Mouse (Mus musculus) lung, embryonic 16.5 days (tissue): ENCODE results near the gene Fam229a. TPM values are rescaled to one million over a fixed set of nuclear protein-coding genes. Genes with fewer than 3 reads are reported as not detected.
A peak's percentile ranks its signal among the peaks of the same experiment; 100 is the strongest.
"Not testable (repeated sequence)": the region's sequence is repeated elsewhere in the genome, so short reads cannot be mapped to it uniquely, and the experiment has no call there.

Experiments
- ATAC-seq: fragments of 200-750 bp; cut with Nextera tagmentation; 2 replicates; pipeline ENCODE4 v1.8.0; 2017; ENCODE audit warnings: low read depth, mild to moderate bottlenecking, moderate library complexity
- H3K27ac ChIP-seq: fragments of 300-500 bp; sonication (generic); 2 replicates; pipeline ENCODE4 v1.5.1; 2014; ENCODE audit warnings: mild to moderate bottlenecking, control low read depth, low read length
- H3K27me3 ChIP-seq: fragments of 300-500 bp; sonication (generic); 2 replicates; pipeline ENCODE4 v1.6.1; 2014; ENCODE audit warnings: low read depth, low read length, mixed read lengths; ENCODE audit not compliant: control insufficient read depth, insufficient read depth
- H3K36me3 ChIP-seq: fragments of 300-500 bp; sonication (generic); 2 replicates; pipeline ENCODE4 v1.6.1; 2014; ENCODE audit warnings: low read length; ENCODE audit not compliant: control insufficient read depth, insufficient read depth
- H3K4me1 ChIP-seq: fragments of 300-500 bp; sonication (generic); replicated peaks from 2 replicates; pipeline ENCODE4 v1.6.1; 2014; ENCODE audit warnings: low read length, mixed read lengths; ENCODE audit not compliant: control insufficient read depth, insufficient read depth
- H3K4me2 ChIP-seq: fragments of 300-500 bp; sonication (generic); 2 replicates; pipeline ENCODE4 v1.6.1; 2014; ENCODE audit warnings: low read depth, low read length, control low read depth
- H3K4me3 ChIP-seq: fragments of 300-500 bp; sonication (generic); 2 replicates; pipeline ENCODE4 v1.5.1; 2014; ENCODE audit warnings: mild to moderate bottlenecking, low read length, control low read depth
- H3K9ac ChIP-seq: fragments of 300-500 bp; sonication (generic); 2 replicates; pipeline ENCODE4 v1.6.1; 2014; ENCODE audit warnings: low read length, control low read depth
- H3K9me3 ChIP-seq: fragments of 300-500 bp; sonication (generic); 2 replicates; pipeline ENCODE4 v1.6.1; 2016; ENCODE audit warnings: low read length; ENCODE audit not compliant: control insufficient read depth
- WGBS: fragments of 180-500 bp; shearing (Covaris S2); extraction: QIAGEN DNeasy Blood & Tissue Kit; methylation state at CpG from one replicate; pipeline ENCODE4 v1.1.7; 2014; 5-methylcytosine and 5-hydroxymethylcytosine counted together
- polyA plus RNA-seq: library from polyadenylated mRNA; unstranded; fragments of >200 nt; fragmentation: Nextera tagmentation; extraction: Ambion mirVana; gene quantifications from 2 replicates; pipeline ENCODE4 v1.2.1, GENCODE M21; 2015

The Fam229a gene
- polyA plus RNA-seq, 1 experiment from 2014 or later = not detected

- not testable (repeated sequence) for H3K36me3 ChIP-seq, H3K27me3 ChIP-seq, H3K4me3 ChIP-seq, H3K9me3 ChIP-seq, H3K27ac ChIP-seq, H3K4me1 ChIP-seq, H3K9ac ChIP-seq, ATAC-seq, H3K4me2 ChIP-seq
- 73% methylated on average over 2 of the region's 2 CpGs for WGBS
These were observed 33.7 kb upstream of the Fam229a start for GRCm38 (mm10) chr4:129457311-129457710.

GRCm38 (mm10) chr4:129459726-129460125 lies 31.3 kb upstream of the Fam229a start:
- no peak overlapping the region for H3K9ac ChIP-seq

GRCm38 (mm10) chr4:129460827-129461182 lies 30.2 kb upstream of the Fam229a start:
- Histone ChIP-seq H3K4me1 (peaks cover 8% of the 10 kb centered on the region), H3K9ac (peak overlapping the region; percentile 70), H3K4me2 (peak overlapping the region; percentile 70), H3K27me3 (no peaks in the 10 kb centered on the region), H3K4me3 (peak overlapping the region; percentile 52), H3K27ac (peak overlapping the region; percentile 93), H3K9me3 (no peaks in the 10 kb centered on the region), H3K36me3 (peaks cover 8% of the 10 kb centered on the region; the same call in 1 of the 2 replicates)
- no peak for ATAC-seq
- 0% methylated on average over 4 of the region's 4 CpGs for WGBS

More at GRCm38 (mm10) chr4:129459726-129460125, 31.3 kb upstream of the Fam229a start:
- Histone ChIP-seq H3K4me2 (no peak overlapping the region), H3K4me3 (no peak overlapping the region), H3K27ac (no peak overlapping the region), H3K9me3 (no peaks in the 10 kb centered on the region), H3K36me3 (peaks cover 3% of the 10 kb centered on the region; the same call in 1 of the 2 replicates), H3K27me3 (no peaks in the 10 kb centered on the region), H3K4me1 (peaks cover 8% of the 10 kb centered on the region)
- ATAC-seq = no peak
- 81% methylated on average over 3 of the region's 3 CpGs for WGBS

GRCm38 (mm10) chr4:129461183-129461960 lies 29.6 kb upstream of the Fam229a start, which contains the start of gene Bsdc1:
Gene Bsdc1 (plus strand): TSS chr4:129461581.
- Histone ChIP-seq H3K27me3 (no peaks in the 10 kb centered on the region), H3K9ac (peak within 1 kb of the TSS; percentile 86), H3K27ac (peak within 1 kb of the TSS; percentile 93), H3K36me3 (peaks cover 12% of the 10 kb centered on the region), H3K4me3 (peak within 1 kb of the TSS; percentile 95), H3K4me1 (peaks cover 8% of the 10 kb centered on the region), H3K4me2 (peak within 1 kb of the TSS; percentile 88), H3K9me3 (no peaks in the 10 kb centered on the region)
- whole genome bisulfite sequencing = 0% methylated on average over 46 of the region's 46 CpGs
- peak; percentile 99 for ATAC-seq

- peaks cover 14% of the 10 kb centered on the region for H3K36me3 ChIP-seq
- H3K27ac ChIP-seq = peak overlapping the region; percentile 77; the same call in 1 of the 2 replicates
- 43% methylated on average over 3 of the region's 3 CpGs for WGBS
- no peaks in the 10 kb centered on the region for H3K27me3 ChIP-seq
- H3K4me1 ChIP-seq = peaks cover 8% of the 10 kb centered on the region
- no peaks in the 10 kb centered on the region for H3K9me3 ChIP-seq
- H3K9ac ChIP-seq = peak overlapping the region; percentile 86
- ATAC-seq = no peak
- peak overlapping the region; percentile 95 for H3K4me3 ChIP-seq
- H3K4me2 ChIP-seq = peak overlapping the region; percentile 88
These were observed 28.9 kb upstream of the Fam229a start for GRCm38 (mm10) chr4:129462118-129462517.

- Histone ChIP-seq H3K4me2 (no peak overlapping the region), H3K36me3 (peaks cover 23% of the 10 kb centered on the region), H3K27me3 (no peaks in the 10 kb centered on the region), H3K4me1 (peaks cover 8% of the 10 kb centered on the region), H3K4me3 (no peak overlapping the region), H3K27ac (no peak overlapping the region), H3K9me3 (no peaks in the 10 kb centered on the region), H3K9ac (no peak overlapping the region)
- WGBS = 82% methylated on average over 24 of the region's 24 CpGs
- ATAC-seq = no peak
These were observed 27.6 kb upstream of the Fam229a start for GRCm38 (mm10) chr4:129463097-129464059.

GRCm38 (mm10) chr4:129464286-129464815 lies 26.6 kb upstream of the Fam229a start:
- Histone ChIP-seq H3K4me3 (no peak overlapping the region), H3K9me3 (no peaks in the 10 kb centered on the region), H3K27me3 (no peaks in the 10 kb centered on the region), H3K4me1 (peaks cover 8% of the 10 kb centered on the region), H3K9ac (no peak overlapping the region), H3K36me3 (peaks cover 29% of the 10 kb centered on the region), H3K4me2 (no peak overlapping the region), H3K27ac (no peak overlapping the region)
- ATAC-seq = no peak
- 80% methylated on average over 4 of the region's 4 CpGs for WGBS

GRCm38 (mm10) chr4:129476047-129476446 lies 14.9 kb upstream of the Fam229a start:
- no peak overlapping the region for H3K27ac ChIP-seq
- no peak overlapping the region for H3K9ac ChIP-seq
- H3K27me3 ChIP-seq = no peaks in the 10 kb centered on the region
- WGBS = 86% methylated on average over 11 of the region's 11 CpGs
- H3K36me3 ChIP-seq = peaks cover 42% of the 10 kb centered on the region
- ATAC-seq = no peak
- H3K9me3 ChIP-seq = no peaks in the 10 kb centered on the region
- H3K4me1 ChIP-seq = no peaks in the 10 kb centered on the region
- H3K4me2 ChIP-seq = no peak overlapping the region
- no peak overlapping the region for H3K4me3 ChIP-seq

- H3K4me2 ChIP-seq = no peak overlapping the region
- ATAC-seq = no peak
- no peak overlapping the region for H3K9ac ChIP-seq
- H3K27me3 ChIP-seq = no peaks in the 10 kb centered on the region
- H3K36me3 ChIP-seq = peaks cover 20% of the 10 kb centered on the region
- no peak overlapping the region for H3K27ac ChIP-seq
- H3K9me3 ChIP-seq = no peaks in the 10 kb centered on the region
- no peaks in the 10 kb centered on the region for H3K4me1 ChIP-seq
- 89% methylated on average over 3 of the region's 3 CpGs for WGBS
- H3K4me3 ChIP-seq = no peak overlapping the region
These were observed 11.1 kb upstream of the Fam229a start for GRCm38 (mm10) chr4:129479863-129480262.
